Mouse (Mus musculus) MEL (cell line): ENCODE measurements around the gene Acvr1b. TPM values are rescaled to one million over a fixed set of nuclear protein-coding genes. Genes with fewer than 3 reads are reported as not detected.
A peak's percentile ranks its signal among the peaks of the same experiment; 100 is the strongest.

Experiments
- DNase-seq: peaks from one replicate; pipeline ENCODE4 v3.0.0; 2011; ENCODE audit warnings: low read depth, low spot score
- H3K27ac ChIP-seq: 2 replicates; pipeline ENCODE4 v1.5.1; 2012; ENCODE audit warnings: low read depth, mild to moderate bottlenecking, control low read depth, low read length, moderate library complexity; ENCODE audit not compliant: control insufficient read depth
- H3K27me3 ChIP-seq, 2 experiments: fragments of 150-350 bp in 1 of 2; sonication (generic) in 1 of 2; 2 replicates each; pipeline ENCODE4 v1.6.1; 2012; ENCODE audit warnings: low read length in 2 of 2, mild to moderate bottlenecking in 2 of 2, improper control_type of control experiment in 1 of 2, moderate library complexity in 1 of 2; ENCODE audit not compliant: insufficient read depth in 2 of 2, control insufficient read depth in 1 of 2
- H3K36me3 ChIP-seq, 2 experiments: 2 replicates each; pipeline ENCODE4 v1.6.1; 2012 to 2014; ENCODE audit warnings: low read length in 2 of 2, improper control_type of control experiment in 1 of 2, inconsistent platforms in 1 of 2, mild to moderate bottlenecking in 1 of 2; ENCODE audit not compliant: insufficient read depth in 2 of 2, control insufficient read depth in 1 of 2
- H3K4me1 ChIP-seq, 2 experiments: fragments of 150-350 bp in 1 of 2; sonication (generic) in 1 of 2; 2 replicates each; pipeline ENCODE4 v1.6.1; 2012; ENCODE audit warnings: low read length in 2 of 2, improper control_type of control experiment in 1 of 2, mild to moderate bottlenecking in 1 of 2; ENCODE audit not compliant: insufficient read depth in 2 of 2, control insufficient read depth in 1 of 2
- H3K4me3 ChIP-seq, 2 experiments: fragments of 150-350 bp in 1 of 2; sonication (generic) in 1 of 2; 2 replicates each; pipeline ENCODE4 v1.5.1; 2012; ENCODE audit warnings: low read depth in 2 of 2, low read length in 2 of 2, mild to moderate bottlenecking in 2 of 2, moderate library complexity in 2 of 2, control low read depth in 1 of 2, improper control_type of control experiment in 1 of 2; ENCODE audit not compliant: control insufficient read depth in 1 of 2, insufficient read depth in 1 of 2
- H3K79me2 ChIP-seq: 2 replicates; pipeline ENCODE4 v1.6.1; 2012; ENCODE audit warnings: mild to moderate bottlenecking, low read length, moderate library complexity; ENCODE audit not compliant: control insufficient read depth, poor library complexity, insufficient read depth
- H3K9ac ChIP-seq: 2 replicates; pipeline ENCODE4 v1.6.1; 2012; ENCODE audit warnings: low read depth, mild to moderate bottlenecking, control low read depth, low read length, moderate library complexity; ENCODE audit not compliant: control insufficient read depth, poor library complexity, severe bottlenecking
- H3K9me3 ChIP-seq: fragments of 150-350 bp; sonication (generic); replicated peaks from 2 replicates; pipeline ENCODE4 v1.6.1; 2012; ENCODE audit warnings: mild to moderate bottlenecking, low read length, improper control_type of control experiment, moderate library complexity; ENCODE audit not compliant: insufficient read depth
- ETS1 ChIP-seq: IDR thresholded peaks from 2 replicates; pipeline ENCODE4 v1.6.1; 2012; ENCODE audit warnings: low read depth, mild to moderate bottlenecking, inconsistent platforms, low read length, improper control_type of control experiment, moderate library complexity
- GATA1 ChIP-seq: IDR thresholded peaks from 2 replicates; pipeline ENCODE4 v1.6.1; 2011; ENCODE audit warnings: low read depth, low read length, improper control_type of control experiment
- HCFC1 ChIP-seq: IDR thresholded peaks from 2 replicates; pipeline ENCODE4 v1.6.1; 2012; ENCODE audit warnings: low read depth, mild to moderate bottlenecking, inconsistent platforms, low read length, improper control_type of control experiment, moderate library complexity
- MEF2A ChIP-seq: IDR thresholded peaks from 2 replicates; pipeline ENCODE4 v1.6.1; 2014; ENCODE audit warnings: low read depth, mild to moderate bottlenecking, inconsistent platforms, low read length, improper control_type of control experiment; ENCODE audit not compliant: poor library complexity, insufficient replicate concordance, severe bottlenecking; ENCODE audit errors: extremely low read depth
- MXI1 ChIP-seq: IDR thresholded peaks from 2 replicates; pipeline ENCODE4 v1.6.1; 2011; ENCODE audit warnings: mild to moderate bottlenecking, low read depth, low read length, improper control_type of control experiment
- MYB ChIP-seq: IDR thresholded peaks from 2 replicates; pipeline ENCODE4 v1.6.1; 2011; ENCODE audit warnings: mild to moderate bottlenecking, low read depth, low read length, improper control_type of control experiment
- NELFE ChIP-seq: IDR thresholded peaks from 2 replicates; pipeline ENCODE4 v1.6.1; 2011; ENCODE audit warnings: low read depth, low read length, improper control_type of control experiment
- POLR2A ChIP-seq, 2 experiments: IDR thresholded peaks; 2 replicates each; pipeline ENCODE4 v1.6.1; 2011 to 2012; ENCODE audit warnings: low read length in 2 of 2, mild to moderate bottlenecking in 2 of 2, control low read depth in 1 of 2, improper control_type of control experiment in 1 of 2, low read depth in 1 of 2, moderate library complexity in 1 of 2; ENCODE audit not compliant: control insufficient read depth in 1 of 2, insufficient read depth in 1 of 2, poor library complexity in 1 of 2
- POLR2AphosphoS2 ChIP-seq: IDR thresholded peaks from 2 replicates; pipeline ENCODE4 v1.6.1; 2011; ENCODE audit warnings: low read length, improper control_type of control experiment
- POLR2AphosphoS5 ChIP-seq: IDR thresholded peaks from 2 replicates; pipeline ENCODE4 v1.6.1; 2012; ENCODE audit warnings: low read depth, borderline replicate concordance, mild to moderate bottlenecking, inconsistent platforms, low read length, moderate library complexity, mixed read lengths
- SIN3A ChIP-seq: IDR thresholded peaks from 2 replicates; pipeline ENCODE4 v1.6.1; 2012; ENCODE audit warnings: low read length, improper control_type of control experiment, inconsistent platforms
- TAL1 ChIP-seq: IDR thresholded peaks from 2 replicates; pipeline ENCODE4 v1.6.1; 2012; ENCODE audit warnings: mild to moderate bottlenecking, inconsistent platforms, low read length, moderate library complexity, mixed read lengths
- TBP ChIP-seq: IDR thresholded peaks from 2 replicates; pipeline ENCODE4 v1.8.0; 2011; ENCODE audit warnings: low read depth, low read length, improper control_type of control experiment
- ZC3H11A ChIP-seq: IDR thresholded peaks from 2 replicates; pipeline ENCODE4 v1.6.1; 2012; ENCODE audit warnings: low read depth, mild to moderate bottlenecking, inconsistent platforms, low read length, improper control_type of control experiment
- ZMIZ1 ChIP-seq: IDR thresholded peaks from 2 replicates; pipeline ENCODE4 v1.6.1; 2012; ENCODE audit warnings: low read depth, mild to moderate bottlenecking, inconsistent platforms, low read length, improper control_type of control experiment, moderate library complexity
- ZNF384 ChIP-seq: IDR thresholded peaks from 2 replicates; pipeline ENCODE4 v1.6.1; 2012; ENCODE audit warnings: low read depth, mild to moderate bottlenecking, inconsistent platforms, low read length, improper control_type of control experiment
- polyA plus RNA-seq, 2 experiments: library from polyadenylated mRNA; stranded (reverse) in 1 of 2; unstranded in 1 of 2; fragments of >175 nt in 1 of 2; fragments of >200 nt in 1 of 2; gene quantifications; 2 replicates each; pipeline versions ENCODE4 v1.2.1 to v1.2.4; 2012; ENCODE audit warnings: low replicate concordance in 2 of 2, low read depth in 1 of 2; ENCODE audit not compliant: insufficient read length in 2 of 2, insufficient read depth in 1 of 2, missing spikeins in 1 of 2
- total RNA-seq: library from RNA; depleted of rRNA; stranded (reverse); fragments of 300-350 nt; gene quantifications from 2 replicates; pipeline ENCODE4 v1.2.3, GENCODE M21; 2012

The Acvr1b gene
- total and polyA plus RNA-seq, 3 experiments, result 10.4 to 13.2 TPM; not detected in 1

DNA sequence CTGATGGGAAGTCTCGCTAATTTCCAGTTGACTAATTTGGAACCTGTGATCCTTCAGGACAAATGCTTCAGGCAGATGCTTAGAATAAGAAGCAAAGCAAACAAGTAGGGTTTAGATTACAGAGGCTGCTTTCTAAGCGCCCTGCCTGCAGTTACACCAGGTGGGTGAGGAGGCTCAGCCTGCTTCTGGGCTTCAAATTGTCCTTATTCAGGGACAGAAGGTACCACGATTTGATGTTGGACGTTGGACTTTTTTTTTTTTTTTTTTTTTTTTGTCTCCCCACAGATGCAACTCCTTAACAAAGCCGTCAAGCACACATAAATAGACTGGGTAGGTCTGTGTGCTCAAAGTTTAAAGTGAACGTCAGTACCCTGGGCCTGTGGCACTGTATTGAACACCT is 25.3 kb upstream of the Acvr1b start:
- H3K27ac ChIP-seq, result peak overlapping the region; percentile 87
- no peak for DNase-seq

DNA sequence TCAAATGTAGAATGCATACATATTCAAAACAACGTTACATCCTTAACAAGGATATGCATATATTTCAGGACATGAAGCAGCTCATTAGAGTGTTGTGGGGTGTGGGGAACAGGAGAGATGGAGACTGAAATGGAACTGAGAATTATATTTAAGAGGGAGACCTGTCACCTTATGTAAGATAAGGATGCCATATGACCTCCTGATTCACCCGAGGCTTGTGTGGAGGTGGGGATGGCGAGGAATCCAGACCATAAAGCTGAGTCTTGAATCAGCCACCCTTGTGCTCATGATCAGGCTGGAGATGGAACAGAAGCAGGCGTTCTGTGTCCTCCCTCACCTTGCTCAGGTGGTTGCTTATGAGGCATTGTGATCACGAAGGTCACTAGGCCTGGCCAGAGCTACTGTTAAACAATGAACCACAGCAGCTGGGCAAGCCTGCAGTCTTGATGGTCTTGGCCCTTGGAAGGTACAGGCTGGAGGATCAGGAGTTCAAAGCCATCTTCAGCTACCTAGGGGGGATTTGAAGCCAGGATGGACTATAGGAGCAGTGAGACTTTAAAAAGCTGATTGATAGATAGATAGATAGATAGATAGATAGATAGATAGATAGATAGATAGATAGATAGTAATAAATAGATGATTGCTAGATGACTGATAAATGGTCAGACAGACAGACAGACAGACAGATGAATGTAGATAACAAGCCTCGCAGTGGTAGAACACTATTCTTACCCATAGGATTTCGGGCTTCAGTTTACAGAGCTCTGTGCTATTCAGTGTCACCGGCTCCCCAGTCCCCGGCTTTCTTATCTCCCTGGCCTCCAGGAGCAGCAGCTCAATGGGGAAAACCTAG is 22.2 kb upstream of the Acvr1b start:
- peak; percentile 67 for DNase-seq
- 0 out of 2 replicates have a peak overlapping the region, but pooled peaks have one; percentile 4 for H3K9ac ChIP-seq
- H3K36me3 ChIP-seq, result peaks cover 0 to 59% of the 10 kb centered on the region in 2 experiments; a peak in 2 of 4 replicates
- no peaks in the 10 kb centered on the region for H3K9me3 ChIP-seq
- H3K4me1 ChIP-seq, result peaks cover 45 to 71% of the 10 kb centered on the region in 2 experiments
- H3K27ac ChIP-seq, result peak overlapping the region; percentile 8; the same call in 1 of the 2 replicates
- H3K4me3 ChIP-seq, result no peak overlapping the region
- H3K27me3 ChIP-seq, result no peaks in the 10 kb centered on the region
- TF ChIP-seq SIN3A (peak; percentile 18; the same call in 1 of the 2 replicates), ZMIZ1 (peak; percentile 100), HCFC1 (no peak), GATA1 (peak; percentile 79), ETS1 (peak; percentile 73), TBP (peak; percentile 95), NELFE (peak; percentile 17; the same call in 1 of the 2 replicates), POLR2A (IDR thresholded peaks at IDR 0.05; ENCODE audit: control insufficient read depth in 1 of 2, insufficient read depth in 1 of 2, low read depth in 1 of 2, low read length in 2 of 2, poor library complexity in 1 of 2) (peak; percentile 79 to 89), MEF2A (no peak), ZC3H11A (peak; percentile 17; the same call in 1 of the 2 replicates), MXI1 (no peak), POLR2AphosphoS5 (peak; percentile 88; the same call in 1 of the 2 replicates), POLR2AphosphoS2 (peak; percentile 85), TAL1 (no peak)
- H3K79me2 ChIP-seq, result no peaks in the 10 kb centered on the region

More for the DNA sequence above, 25.3 kb upstream of the Acvr1b start:
- H3K79me2 ChIP-seq, result no peaks in the 10 kb centered on the region; the same call in 1 of the 2 replicates
- H3K27me3 ChIP-seq, result no peaks in the 10 kb centered on the region
- H3K4me3 ChIP-seq, result no peak overlapping the region
- H3K4me1 ChIP-seq, result peaks cover 36 to 76% of the 10 kb centered on the region in 2 experiments
- H3K9me3 ChIP-seq, result no peaks in the 10 kb centered on the region
- TF ChIP-seq TAL1 (no peak), MYB (0 out of 2 replicates have a peak, but pooled peaks have one; percentile 3), TBP (no peak), ZNF384 (peak; percentile 63; the same call in 1 of the 2 replicates)
- H3K9ac ChIP-seq, result peak overlapping the region; percentile 56
- H3K36me3 ChIP-seq, result peaks cover 0 to 56% of the 10 kb centered on the region in 2 experiments; a peak in 2 of 4 replicates
